Mouse (Mus musculus) heart, postnatal 0 days (tissue): ENCODE measurements around the gene Gm49392. TPM values are rescaled to one million over a fixed set of nuclear protein-coding genes. Genes with fewer than 3 reads are reported as not detected.
A peak's percentile ranks its signal among the peaks of the same experiment; 100 is the strongest.

Experiments
- ATAC-seq: fragments of 200-750 bp; cut with Nextera tagmentation; 2 replicates; pipeline ENCODE4 v1.8.0; 2017; ENCODE audit warnings: low read depth, moderate number of reproducible peaks, moderate library complexity; ENCODE audit not compliant: insufficient read depth
- DNase-seq: peaks from one replicate; pipeline ENCODE4 v3.0.0-alpha.2; 2016; ENCODE audit warnings: low spot score
- H3K27ac ChIP-seq: fragments of 300-500 bp; sonication (generic); 2 replicates; pipeline ENCODE4 v1.5.1; 2014; ENCODE audit warnings: low read depth, mild to moderate bottlenecking
- H3K27me3 ChIP-seq: fragments of 300-500 bp; sonication (generic); 2 replicates; pipeline ENCODE4 v1.6.1; 2014; ENCODE audit warnings: low read length, mixed read lengths; ENCODE audit not compliant: control insufficient read depth, insufficient read depth
- H3K36me3 ChIP-seq: fragments of 300-500 bp; sonication (generic); replicated peaks from 2 replicates; pipeline ENCODE4 v1.6.1; 2014; ENCODE audit warnings: low read length, mixed read lengths; ENCODE audit not compliant: control insufficient read depth, insufficient read depth
- H3K4me1 ChIP-seq: fragments of 300-500 bp; sonication (generic); 2 replicates; pipeline ENCODE4 v1.6.1; 2014; ENCODE audit warnings: antibody characterized with exemption; ENCODE audit not compliant: control insufficient read depth, insufficient read depth
- H3K4me2 ChIP-seq: fragments of 300-500 bp; sonication (generic); 2 replicates; pipeline ENCODE4 v1.6.1; 2014; ENCODE audit warnings: low read depth, mild to moderate bottlenecking, low read length, moderate library complexity
- H3K4me3 ChIP-seq: fragments of 300-500 bp; sonication (generic); 2 replicates; pipeline ENCODE4 v1.5.1; 2014; ENCODE audit warnings: low read depth, low read length
- H3K9ac ChIP-seq: fragments of 300-500 bp; sonication (generic); replicated peaks from 2 replicates; pipeline ENCODE4 v1.6.1; 2014; ENCODE audit warnings: low read depth, low read length, mixed read lengths
- H3K9me3 ChIP-seq: fragments of 300-500 bp; sonication (generic); replicated peaks from 2 replicates; pipeline ENCODE4 v1.6.1; 2016; ENCODE audit warnings: low read length; ENCODE audit not compliant: control insufficient read depth
- CTCF ChIP-seq: IDR thresholded peaks from 2 replicates; pipeline ENCODE4 v1.5.1; 2016; ENCODE audit warnings: antibody characterized with exemption, control low read depth, low read depth
- EP300 ChIP-seq: IDR thresholded peaks from 2 replicates; pipeline ENCODE4 v1.6.1; 2016; ENCODE audit warnings: antibody characterized with exemption, low read depth
- WGBS: fragments of 180-500 bp; shearing (Covaris S2); extraction: QIAGEN DNeasy Blood & Tissue Kit; methylation state at CpG from one replicate; pipeline ENCODE4 v1.1.7; 2014; 5-methylcytosine and 5-hydroxymethylcytosine counted together
- polyA plus RNA-seq: library from polyadenylated mRNA; unstranded; fragments of >200 nt; fragmentation: Nextera tagmentation; extraction: Ambion mirVana; gene quantifications from 2 replicates; pipeline ENCODE4 v1.2.1, GENCODE M21; 2015
- total RNA-seq: library from RNA; depleted of rRNA; stranded (reverse); fragments of >200 nt; gene quantifications from 2 replicates; pipeline ENCODE4 v1.2.3, GENCODE M21; 2014; ENCODE audit warnings: low replicate concordance

Gene Gm49392
- total and polyA plus RNA-seq, 2 experiments from 2014 or later: 0.64 TPM; not detected in 1

GRCm38 (mm10) chr13:60842703-60843102, 54.0 kb downstream of the Gm49392 start:
- no peak overlapping the region for H3K9ac ChIP-seq
- H3K27ac ChIP-seq: no peak overlapping the region
- no peaks in the 10 kb centered on the region for H3K9me3 ChIP-seq
- H3K4me1 ChIP-seq: no peaks in the 10 kb centered on the region
- no peak overlapping the region for H3K4me3 ChIP-seq
- no peak overlapping the region for H3K4me2 ChIP-seq
- no peaks in the 10 kb centered on the region for H3K27me3 ChIP-seq
- no peak for TF ChIP-seq CTCF
- TF ChIP-seq EP300: no peak
- no peak for ATAC-seq
- peak; percentile 13 for DNase-seq
- no peaks in the 10 kb centered on the region for H3K36me3 ChIP-seq
- 59% methylated on average over 6 of the region's 6 CpGs for WGBS

DNA sequence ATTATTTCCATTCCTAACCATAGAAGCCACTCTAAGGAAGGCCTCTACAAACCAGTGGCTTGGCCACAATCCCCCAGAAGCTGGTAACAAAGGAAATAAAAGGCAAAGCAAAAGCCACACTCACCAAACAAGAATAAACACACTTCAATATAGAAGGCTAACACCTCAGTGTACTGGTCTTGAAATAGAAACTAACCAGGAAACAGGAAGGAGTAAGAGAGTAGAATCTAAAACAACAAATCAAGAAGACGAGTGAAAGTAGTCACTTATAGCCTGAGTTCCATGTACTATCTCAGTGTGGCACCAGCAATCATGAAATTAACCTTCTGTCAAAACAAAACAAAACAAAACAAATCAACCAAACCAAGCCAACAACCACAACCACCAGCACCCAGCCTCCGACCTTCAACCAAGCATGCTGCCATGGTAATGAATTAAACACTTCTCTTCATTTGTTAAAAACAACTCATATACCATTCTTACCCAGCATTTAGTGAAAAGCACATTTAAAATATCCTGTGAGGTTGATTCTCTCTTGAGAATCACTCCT, 57.3 kb downstream of the Gm49392 start:
- TF ChIP-seq CTCF (no peak), EP300 (no peak)
- DNase-seq (no peak), ATAC-seq (no peak)
- Histone ChIP-seq H3K9ac (no peak overlapping the region), H3K4me2 (no peak overlapping the region), H3K9me3 (no peaks in the 10 kb centered on the region), H3K4me3 (no peak overlapping the region), H3K27ac (no peak overlapping the region), H3K27me3 (no peaks in the 10 kb centered on the region), H3K36me3 (no peaks in the 10 kb centered on the region), H3K4me1 (no peaks in the 10 kb centered on the region)
- WGBS: 50% methylated on average over 2 of the region's 2 CpGs

GRCm38 (mm10) chr13:60826052-60826451, 70.6 kb downstream of the Gm49392 start:
- DNase-seq: peak; percentile 21
- H3K27me3 ChIP-seq: no peaks in the 10 kb centered on the region
- H3K4me1 ChIP-seq: no peaks in the 10 kb centered on the region
- TF ChIP-seq CTCF (peak; percentile 55), EP300 (no peak)
- no peak overlapping the region for H3K4me2 ChIP-seq
- H3K27ac ChIP-seq: no peak overlapping the region
- no peaks in the 10 kb centered on the region for H3K36me3 ChIP-seq
- no peak overlapping the region for H3K4me3 ChIP-seq
- WGBS: 51% methylated on average over 3 of the region's 3 CpGs
- ATAC-seq: no peak
- no peak overlapping the region for H3K9ac ChIP-seq
- H3K9me3 ChIP-seq: no peaks in the 10 kb centered on the region

DNA sequence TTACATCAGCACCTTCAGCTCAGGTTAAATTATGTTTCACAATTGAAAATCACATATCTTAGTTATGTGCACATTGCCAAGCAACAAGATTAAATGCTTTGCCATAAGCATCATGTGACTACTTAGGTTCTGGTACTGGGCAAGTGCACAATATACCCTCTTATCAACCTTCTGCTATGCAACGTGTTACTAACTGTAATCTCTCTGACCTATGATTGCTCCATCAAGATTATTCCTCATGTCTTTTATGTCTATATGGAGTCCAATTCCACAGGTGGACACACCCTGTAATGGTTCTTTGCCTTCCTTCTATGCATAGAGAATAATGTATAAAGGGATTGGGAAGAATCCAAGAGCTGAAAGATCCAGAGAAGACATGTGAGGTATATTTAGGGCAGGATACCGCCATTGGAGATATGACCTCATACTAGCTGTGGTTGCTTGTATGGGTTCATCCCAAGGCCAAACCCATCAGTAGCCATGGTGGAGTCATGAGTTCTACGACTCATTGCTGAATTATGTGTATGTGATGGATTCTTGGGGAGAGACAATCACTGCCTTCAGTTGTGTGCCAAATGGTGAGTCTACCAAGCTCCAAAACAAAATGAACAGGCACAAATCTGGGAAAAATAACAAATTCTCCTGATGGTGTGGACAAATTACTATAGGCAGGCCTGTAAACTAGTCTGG, 76.1 kb downstream of the Gm49392 start:
- H3K36me3 ChIP-seq: no peaks in the 10 kb centered on the region
- H3K4me3 ChIP-seq: no peak overlapping the region
- TF ChIP-seq CTCF: no peak
- no peak for TF ChIP-seq EP300
- H3K9me3 ChIP-seq: no peaks in the 10 kb centered on the region
- no peak overlapping the region for H3K4me2 ChIP-seq
- H3K27me3 ChIP-seq: no peaks in the 10 kb centered on the region
- DNase-seq: no peak
- no peaks in the 10 kb centered on the region for H3K4me1 ChIP-seq
- H3K27ac ChIP-seq: no peak overlapping the region
- WGBS: 47% methylated on average over 3 of the region's 3 CpGs
- ATAC-seq: no peak
- H3K9ac ChIP-seq: no peak overlapping the region

DNA sequence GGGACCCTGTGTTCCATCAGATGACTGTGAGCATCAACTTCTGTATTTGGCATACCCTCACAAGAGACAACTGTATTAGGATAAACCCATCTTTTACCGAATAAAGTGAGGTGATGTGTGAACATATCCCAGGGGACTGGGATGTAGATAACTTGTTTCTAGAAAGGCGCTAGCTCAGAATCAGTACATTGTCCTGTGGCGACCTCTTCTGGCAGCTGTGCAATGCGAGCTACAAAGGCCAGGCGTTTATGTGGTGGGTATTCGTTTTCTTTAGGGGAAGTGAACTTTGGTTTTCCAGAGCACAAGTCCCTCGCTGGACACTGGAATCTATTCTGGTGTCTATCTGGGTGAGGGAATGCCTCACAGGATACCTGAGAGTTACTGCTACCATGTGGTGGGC, 77.2 kb downstream of the Gm49392 start:
- Histone ChIP-seq H3K27me3 (no peaks in the 10 kb centered on the region), H3K27ac (no peak overlapping the region), H3K36me3 (no peaks in the 10 kb centered on the region), H3K4me2 (no peak overlapping the region), H3K9ac (no peak overlapping the region), H3K4me3 (no peak overlapping the region), H3K9me3 (no peaks in the 10 kb centered on the region), H3K4me1 (no peaks in the 10 kb centered on the region)
- 4% methylated on average over 7 of the region's 7 CpGs for WGBS
- DNase-seq (peak; percentile 26), ATAC-seq (no peak)
- TF ChIP-seq CTCF: peak; percentile 73
- TF ChIP-seq EP300: no peak

GRCm38 (mm10) chr13:60813722-60814121, 83.0 kb downstream of the Gm49392 start:
- WGBS: 48% methylated on average over 1 of the region's 1 CpGs
- no peaks in the 10 kb centered on the region for H3K36me3 ChIP-seq
- no peak overlapping the region for H3K4me2 ChIP-seq
- H3K4me1 ChIP-seq: no peaks in the 10 kb centered on the region
- TF ChIP-seq CTCF (no peak), EP300 (no peak)
- no peak for DNase-seq
- no peak overlapping the region for H3K9ac ChIP-seq
- no peaks in the 10 kb centered on the region for H3K27me3 ChIP-seq
- H3K4me3 ChIP-seq: no peak overlapping the region
- no peak overlapping the region for H3K27ac ChIP-seq
- no peaks in the 10 kb centered on the region for H3K9me3 ChIP-seq
- ATAC-seq: no peak
